17 mouse cellular contexts compared by ENCODE assay signal in the genomic region with DNA sequence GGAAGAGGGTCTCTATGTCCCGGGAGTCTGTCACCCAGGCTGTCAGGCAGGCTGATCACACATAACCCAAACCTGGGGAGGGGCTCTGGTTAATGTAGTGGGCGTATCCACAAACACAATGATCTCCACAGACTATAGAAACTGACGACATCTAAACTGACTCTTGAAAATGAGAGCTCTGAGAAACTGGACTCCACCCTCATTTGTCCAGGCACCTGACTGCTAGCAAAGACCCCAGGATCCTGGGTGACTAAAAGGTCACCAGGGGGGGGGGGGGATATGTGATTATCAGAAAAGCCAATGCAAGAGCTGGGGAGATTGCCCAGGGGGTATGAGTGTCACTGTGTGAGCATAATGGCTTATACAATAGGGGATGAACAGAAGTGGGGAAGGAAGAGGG. TPM values are rescaled to one million over a fixed set of nuclear protein-coding genes. Genes with fewer than 3 reads are reported as not detected.
DNase-seq lines count a peak whose midpoint lies in the region; ATAC-seq lines count a peak whose summit lies in the region.
"Had no signal": no experiment of that assay in that cellular context is flagged by ENCODE, and none has a peak within 500 bp of the region (broad histone marks: within the 10 kb centered on the region; RNA-seq: fewer than 3 reads in every experiment).

No protein-coding gene starts in this region.

- H3K36me3 ChIP-seq in hindbrain, embryonic 12.5 days = no peaks in the 10 kb centered on the region
- no peaks in the 10 kb centered on the region for H3K36me3 ChIP-seq in hindbrain, embryonic 14.5 days (replicated peaks; ENCODE audit: control insufficient read depth, insufficient read depth)
- no peaks in the 10 kb centered on the region for H3K36me3 ChIP-seq in limb, embryonic 11.5 days (ENCODE audit: control insufficient read depth, insufficient read depth, low read length)
- H3K36me3 ChIP-seq: liver, embryonic 13.5 days had no signal

- peak overlapping the region; percentile 64; the same call in 1 of the 2 replicates for H3K27ac ChIP-seq in hindbrain, embryonic 12.5 days
- H3K27ac ChIP-seq in hindbrain, embryonic 14.5 days = no peak overlapping the region
- H3K27ac ChIP-seq in limb, embryonic 11.5 days (replicated peaks; ENCODE audit: low read depth, low read length) = peak overlapping the region; percentile 63
- H3K27ac ChIP-seq: liver, embryonic 13.5 days had no signal

- DNase-seq in hindbrain, embryonic 14.5 days (ENCODE audit: low spot score) = no peak
- DNase-seq in ES-CJ7 (ENCODE audit: low read depth, low spot score) = peak; percentile 58
- peak; percentile 55 for DNase-seq in R1 (ENCODE audit: low read depth, low spot score)
- DNase-seq in limb, embryonic 11.5 days (ENCODE audit: low spot score) = no peak
- DNase-seq in ovary, postnatal 10 days (ENCODE audit: low spot score) = no peak
- DNase-seq in urinary bladder, postnatal 14 days (ENCODE audit: low spot score) = no peak
- DNase-seq: cerebellum, adult 9-10 months; heart, adult 2 months; heart, postnatal 10 days; layer of hippocampus, adult 9-11 months; liver, embryonic 13.5 days; right cerebral cortex, postnatal 14 days; thymus, adult 18-20 months had no signal

- no peaks in the 10 kb centered on the region for H3K9me3 ChIP-seq in hindbrain, embryonic 12.5 days (replicated peaks)
- H3K9me3 ChIP-seq in hindbrain, embryonic 14.5 days (ENCODE audit: control insufficient read depth, low read length) = no peaks in the 10 kb centered on the region
- H3K9me3 ChIP-seq in limb, embryonic 11.5 days (ENCODE audit: control insufficient read depth, low read length) = no peaks in the 10 kb centered on the region
- H3K9me3 ChIP-seq: embryonic facial prominence, embryonic 15.5 days; liver, embryonic 13.5 days had no signal

- peaks cover 37% of the 10 kb centered on the region for H3K4me1 ChIP-seq in hindbrain, embryonic 12.5 days
- H3K4me1 ChIP-seq in hindbrain, embryonic 14.5 days (replicated peaks; ENCODE audit: control insufficient read depth, insufficient read depth, low read length) = peaks cover 16% of the 10 kb centered on the region
- peaks cover 25% of the 10 kb centered on the region; the same call in 1 of the 2 replicates for H3K4me1 ChIP-seq in limb, embryonic 11.5 days (ENCODE audit: control insufficient read depth, insufficient read depth, low read length)

- no peak overlapping the region for H3K4me2 ChIP-seq in hindbrain, embryonic 12.5 days (replicated peaks)
- no peak overlapping the region for H3K4me2 ChIP-seq in hindbrain, embryonic 14.5 days (replicated peaks)
- H3K4me2 ChIP-seq in limb, embryonic 11.5 days (ENCODE audit: low read depth, severe bottlenecking) = no peak overlapping the region
- H3K4me2 ChIP-seq: embryonic facial prominence, embryonic 15.5 days; liver, embryonic 13.5 days had no signal

- H3K9ac ChIP-seq in hindbrain, embryonic 12.5 days = no peak overlapping the region
- H3K9ac ChIP-seq in hindbrain, embryonic 14.5 days = no peak overlapping the region
- no peak overlapping the region for H3K9ac ChIP-seq in limb, embryonic 11.5 days (ENCODE audit: low read length)
- H3K9ac ChIP-seq: embryonic facial prominence, embryonic 15.5 days; liver, embryonic 13.5 days had no signal

- no peak overlapping the region for H3K4me3 ChIP-seq in hindbrain, embryonic 12.5 days
- no peak overlapping the region for H3K4me3 ChIP-seq in hindbrain, embryonic 14.5 days (replicated peaks; ENCODE audit: low read length)
- H3K4me3 ChIP-seq in limb, embryonic 11.5 days (ENCODE audit: low read depth, low read length) = no peak overlapping the region
- H3K4me3 ChIP-seq: embryonic facial prominence, embryonic 15.5 days; heart, adult 2 months; liver, embryonic 13.5 days had no signal

- no peak for ATAC-seq in hindbrain, embryonic 12.5 days (ENCODE audit: low FRiP score)
- ATAC-seq in hindbrain, embryonic 14.5 days (ENCODE audit: low FRiP score) = no peak
- ATAC-seq in limb, embryonic 11.5 days (ENCODE audit: insufficient number of reproducible peaks, low FRiP score, low TSS enrichment, low read depth) = no peak
- ATAC-seq: lung, postnatal 0 days; Patski had no signal

- 33% methylated on average over 3 of the region's 3 CpGs for WGBS in hindbrain, embryonic 12.5 days
- WGBS in hindbrain, embryonic 14.5 days = 21% methylated on average over 3 of the region's 3 CpGs
- 60% methylated on average over 3 of the region's 3 CpGs for WGBS in limb, embryonic 11.5 days

- no peaks in the 10 kb centered on the region for H3K27me3 ChIP-seq in hindbrain, embryonic 12.5 days
- no peaks in the 10 kb centered on the region for H3K27me3 ChIP-seq in hindbrain, embryonic 14.5 days (ENCODE audit: control insufficient read depth, insufficient read depth, low read length)
- H3K27me3 ChIP-seq in limb, embryonic 11.5 days (ENCODE audit: control insufficient read depth, insufficient read depth, low read length) = no peaks in the 10 kb centered on the region
- H3K27me3 ChIP-seq: embryonic facial prominence, embryonic 15.5 days; liver, embryonic 13.5 days; Patski had no signal

RNA-seq across cellular contexts. Expression of a gene that starts 13.2 kb away (rescaled TPM):
- polyA plus RNA-seq in hindbrain, embryonic 12.5 days (2016; fragmentation: Nextera tagmentation; extraction: Ambion mirVana) = 54.3 and 57.3 TPM in 2 replicates
- polyA plus RNA-seq in hindbrain, embryonic 14.5 days (2014; fragmentation: Nextera tagmentation; extraction: Ambion mirVana) = 32.0 and 36.0 TPM in 2 replicates
- 45.7 and 57.3 TPM in 2 replicates for polyA plus RNA-seq in limb, embryonic 11.5 days (2014; fragmentation: Nextera tagmentation; extraction: Ambion mirVana)

RNA-seq across cellular contexts. Expression of a gene that starts 21.0 kb away (rescaled TPM):
- polyA plus RNA-seq in hindbrain, embryonic 12.5 days (2016; fragmentation: Nextera tagmentation; extraction: Ambion mirVana) = 111 and 113 TPM in 2 replicates
- polyA plus RNA-seq in hindbrain, embryonic 14.5 days (2014; fragmentation: Nextera tagmentation; extraction: Ambion mirVana) = 110 TPM in 2 replicates
- polyA plus RNA-seq in limb, embryonic 11.5 days (2014; fragmentation: Nextera tagmentation; extraction: Ambion mirVana) = 135 and 152 TPM in 2 replicates

Comparison
In these comparisons a context has a peak if more than half of its experiments do, and no peak if none do; other contexts are left out.
1. DNase-seq: peak in ES-CJ7 (single experiment) and R1 (single experiment); none in hindbrain, embryonic 14.5 days (single experiment), limb, embryonic 11.5 days (single experiment), ovary, postnatal 10 days (single experiment) and urinary bladder, postnatal 14 days (single experiment).